Mouse (Mus musculus): ENCODE results near the gene Id3. TPM values are rescaled to one million over a fixed set of nuclear protein-coding genes. Genes with fewer than 3 reads are reported as not detected.

Id3 gene
- polyA plus RNA-seq, 1 experiment from 2014 or later: 543 TPM

- no peak for DNase-seq (ENCODE audit: low spot score, missing footprints)
- Histone ChIP-seq H3K4me3 (ENCODE audit: low read depth, low read length) (no peak overlapping the region), H3K4me2 (no peak overlapping the region), H3K9me3 (ENCODE audit: control insufficient read depth, low read length) (no peaks in the 10 kb centered on the region), H3K9ac (ENCODE audit: low read length) (no peak overlapping the region), H3K27ac (ENCODE audit: low read depth, low read length) (no peak overlapping the region), H3K36me3 (ENCODE audit: control insufficient read depth, insufficient read depth, low read length) (no peaks in the 10 kb centered on the region), H3K4me1 (ENCODE audit: control insufficient read depth, insufficient read depth, low read length) (no peaks in the 10 kb centered on the region), H3K27me3 (ENCODE audit: control insufficient read depth, insufficient read depth, low read length) (no peaks in the 10 kb centered on the region)
- 74% methylated on average over 8 of the region's 8 CpGs for WGBS
- no peak for ATAC-seq (ENCODE audit: low FRiP score)
These were observed 20.0 kb upstream of the Id3 start for GRCm38 (mm10) chr4:136123111-136123791.

DNA sequence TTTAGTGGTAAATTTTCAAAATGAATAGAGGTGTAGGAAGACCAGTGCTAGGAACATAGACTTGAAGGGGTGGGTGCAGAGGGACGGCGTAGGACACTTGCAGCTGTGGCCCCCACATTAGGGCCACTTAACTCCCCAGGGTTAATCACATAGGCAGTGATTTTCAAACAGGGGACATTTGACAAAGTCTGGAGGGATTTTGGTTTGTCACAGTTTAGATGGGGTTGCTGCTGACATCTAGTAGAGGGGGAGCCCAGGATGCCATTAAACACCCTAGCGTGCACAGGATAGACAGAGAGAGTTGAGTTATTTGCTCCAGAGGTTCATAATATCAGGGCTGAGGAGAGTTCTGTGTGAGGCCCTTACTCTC lies 19.5 kb upstream of the Id3 start:
- no peaks in the 10 kb centered on the region for H3K27me3 ChIP-seq (ENCODE audit: control insufficient read depth, insufficient read depth, low read length)
- H3K4me2 ChIP-seq: no peak overlapping the region
- DNase-seq (ENCODE audit: low spot score, missing footprints) (no peak), ATAC-seq (ENCODE audit: low FRiP score) (no peak)
- no peaks in the 10 kb centered on the region for H3K36me3 ChIP-seq (ENCODE audit: control insufficient read depth, insufficient read depth, low read length)
- H3K4me1 ChIP-seq (ENCODE audit: control insufficient read depth, insufficient read depth, low read length): no peaks in the 10 kb centered on the region
- no peak overlapping the region for H3K4me3 ChIP-seq (ENCODE audit: low read depth, low read length)
- 86% methylated on average over 3 of the region's 3 CpGs for WGBS
- no peak overlapping the region for H3K9ac ChIP-seq (ENCODE audit: low read length)
- H3K9me3 ChIP-seq (ENCODE audit: control insufficient read depth, low read length): no peaks in the 10 kb centered on the region
- H3K27ac ChIP-seq (ENCODE audit: low read depth, low read length): no peak overlapping the region

DNA sequence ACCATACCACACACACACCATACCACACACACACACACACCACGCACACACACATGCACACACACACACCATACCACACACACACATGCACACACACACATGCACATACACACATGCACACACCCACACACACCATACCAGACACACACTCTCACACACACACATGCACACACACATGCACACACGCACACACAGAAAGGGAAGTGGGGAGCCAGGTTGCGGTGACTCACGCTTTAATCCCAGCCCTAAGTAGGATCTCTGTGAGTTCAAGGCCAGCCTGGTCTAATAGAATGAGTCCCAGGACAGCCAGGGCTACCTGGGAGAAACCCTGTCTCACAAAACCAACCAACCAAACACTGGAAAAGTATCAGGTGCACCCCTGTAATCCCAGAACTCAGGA lies 18.7 kb upstream of the Id3 start:
- ATAC-seq (ENCODE audit: low FRiP score): no peak
- no peak for DNase-seq (ENCODE audit: low spot score, missing footprints)
- H3K9me3 ChIP-seq (ENCODE audit: control insufficient read depth, low read length): no peaks in the 10 kb centered on the region
- no peaks in the 10 kb centered on the region for H3K4me1 ChIP-seq (ENCODE audit: control insufficient read depth, insufficient read depth, low read length)
- H3K27ac ChIP-seq (ENCODE audit: low read depth, low read length): no peak overlapping the region
- WGBS: 97% methylated on average over 4 of the region's 4 CpGs
- H3K27me3 ChIP-seq (ENCODE audit: control insufficient read depth, insufficient read depth, low read length): no peaks in the 10 kb centered on the region
- no peak overlapping the region for H3K4me3 ChIP-seq (ENCODE audit: low read depth, low read length)
- no peak overlapping the region for H3K4me2 ChIP-seq
- no peaks in the 10 kb centered on the region for H3K36me3 ChIP-seq (ENCODE audit: control insufficient read depth, insufficient read depth, low read length)
- no peak overlapping the region for H3K9ac ChIP-seq (ENCODE audit: low read length)

DNA sequence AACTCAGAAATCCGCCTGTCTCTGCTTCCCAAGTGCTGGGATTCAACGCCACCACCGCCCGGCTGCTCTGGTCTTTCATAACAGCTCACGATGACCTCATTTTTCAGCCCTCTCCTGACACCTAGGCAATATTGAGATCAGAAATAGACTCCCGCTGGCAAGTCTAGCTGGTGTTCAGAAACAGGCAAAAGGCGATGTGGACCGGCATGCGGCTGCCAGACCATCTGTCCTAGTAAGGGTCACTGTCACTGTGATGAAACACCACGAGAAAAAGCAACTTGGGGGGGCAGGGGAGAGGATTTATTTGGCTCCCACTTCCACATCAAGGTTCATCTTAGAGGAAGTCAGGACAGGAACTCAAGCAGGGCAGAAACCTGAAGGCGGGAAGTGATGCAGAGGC lies 17.8 kb upstream of the Id3 start:
- ATAC-seq (ENCODE audit: low FRiP score): no peak
- Histone ChIP-seq H3K27me3 (ENCODE audit: control insufficient read depth, insufficient read depth, low read length) (no peaks in the 10 kb centered on the region), H3K9me3 (ENCODE audit: control insufficient read depth, low read length) (peaks cover 3% of the 10 kb centered on the region; the same call in 1 of the 2 replicates), H3K4me1 (ENCODE audit: control insufficient read depth, insufficient read depth, low read length) (no peaks in the 10 kb centered on the region), H3K4me3 (ENCODE audit: low read depth, low read length) (no peak overlapping the region), H3K27ac (ENCODE audit: low read depth, low read length) (no peak overlapping the region), H3K4me2 (no peak overlapping the region), H3K36me3 (ENCODE audit: control insufficient read depth, insufficient read depth, low read length) (no peaks in the 10 kb centered on the region), H3K9ac (ENCODE audit: low read length) (no peak overlapping the region)
- WGBS: 92% methylated on average over 11 of the region's 11 CpGs
- no peak for DNase-seq (ENCODE audit: low spot score, missing footprints)

GRCm38 (mm10) chr4:136126019-136126418 lies 17.3 kb upstream of the Id3 start:
- ATAC-seq (ENCODE audit: low FRiP score) (no peak), DNase-seq (ENCODE audit: low spot score, missing footprints) (no peak)
- Histone ChIP-seq H3K4me1 (ENCODE audit: control insufficient read depth, insufficient read depth, low read length) (no peaks in the 10 kb centered on the region), H3K27ac (ENCODE audit: low read depth, low read length) (no peak overlapping the region), H3K4me3 (ENCODE audit: low read depth, low read length) (no peak overlapping the region), H3K36me3 (ENCODE audit: control insufficient read depth, insufficient read depth, low read length) (no peaks in the 10 kb centered on the region), H3K4me2 (no peak overlapping the region), H3K9me3 (ENCODE audit: control insufficient read depth, low read length) (peaks cover 3% of the 10 kb centered on the region; the same call in 1 of the 2 replicates), H3K9ac (ENCODE audit: low read length) (no peak overlapping the region), H3K27me3 (ENCODE audit: control insufficient read depth, insufficient read depth, low read length) (no peaks in the 10 kb centered on the region)
- 74% methylated on average over 5 of the region's 5 CpGs for WGBS

- H3K27ac ChIP-seq (ENCODE audit: low read depth, low read length): no peak overlapping the region
- H3K4me2 ChIP-seq: no peak overlapping the region
- no peaks in the 10 kb centered on the region for H3K36me3 ChIP-seq (ENCODE audit: control insufficient read depth, insufficient read depth, low read length)
- DNase-seq (ENCODE audit: low spot score, missing footprints): no peak
- peaks cover 3% of the 10 kb centered on the region; the same call in 1 of the 2 replicates for H3K9me3 ChIP-seq (ENCODE audit: control insufficient read depth, low read length)
- H3K9ac ChIP-seq (ENCODE audit: low read length): no peak overlapping the region
- no peak for ATAC-seq (ENCODE audit: low FRiP score)
- H3K4me1 ChIP-seq (ENCODE audit: control insufficient read depth, insufficient read depth, low read length): peaks cover 2% of the 10 kb centered on the region; the same call in 1 of the 2 replicates
- WGBS: 81% methylated on average over 13 of the region's 13 CpGs
- H3K27me3 ChIP-seq (ENCODE audit: control insufficient read depth, insufficient read depth, low read length): no peaks in the 10 kb centered on the region
- H3K4me3 ChIP-seq (ENCODE audit: low read depth, low read length): no peak overlapping the region
These were observed 15.6 kb upstream of the Id3 start for GRCm38 (mm10) chr4:136127670-136128069.

DNA sequence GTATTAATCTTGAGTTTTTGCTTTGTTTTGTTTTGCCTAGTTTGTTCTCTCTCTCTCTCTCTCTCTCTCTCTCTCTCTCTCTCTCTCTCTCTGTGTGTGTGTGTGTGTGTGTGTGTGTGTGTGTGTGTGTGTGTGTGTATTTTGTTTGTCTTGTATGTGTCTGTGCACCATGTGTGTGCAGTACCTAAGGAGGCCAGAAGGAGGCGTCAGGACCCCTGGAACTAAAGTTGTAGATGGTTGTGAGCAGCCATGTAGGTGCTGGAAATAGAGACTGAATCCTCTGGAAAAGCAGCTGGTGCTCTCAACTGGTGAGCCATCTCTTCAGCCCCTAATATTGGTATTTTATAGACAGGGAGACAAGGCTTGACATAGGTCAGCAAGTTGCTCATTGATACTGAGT lies 13.5 kb upstream of the Id3 start:
- ATAC-seq (ENCODE audit: low FRiP score) (no peak), DNase-seq (ENCODE audit: low spot score, missing footprints) (no peak)
- H3K9ac ChIP-seq (ENCODE audit: low read length): no peak overlapping the region
- H3K27ac ChIP-seq (ENCODE audit: low read depth, low read length): no peak overlapping the region
- no peak overlapping the region for H3K4me3 ChIP-seq (ENCODE audit: low read depth, low read length)
- H3K4me2 ChIP-seq: no peak overlapping the region
- H3K36me3 ChIP-seq (ENCODE audit: control insufficient read depth, insufficient read depth, low read length): no peaks in the 10 kb centered on the region
- peaks cover 19% of the 10 kb centered on the region for H3K4me1 ChIP-seq (ENCODE audit: control insufficient read depth, insufficient read depth, low read length)
- WGBS: 92% methylated on average over 1 of the region's 1 CpGs
- H3K27me3 ChIP-seq (ENCODE audit: control insufficient read depth, insufficient read depth, low read length): no peaks in the 10 kb centered on the region
- peaks cover 3% of the 10 kb centered on the region; the same call in 1 of the 2 replicates for H3K9me3 ChIP-seq (ENCODE audit: control insufficient read depth, low read length)

- Histone ChIP-seq H3K4me2 (peak overlapping the region; percentile 57), H3K4me1 (ENCODE audit: control insufficient read depth, insufficient read depth, low read length) (peaks cover 37% of the 10 kb centered on the region), H3K9ac (ENCODE audit: low read length) (peak overlapping the region; percentile 83), H3K36me3 (ENCODE audit: control insufficient read depth, insufficient read depth, low read length) (no peaks in the 10 kb centered on the region), H3K9me3 (ENCODE audit: control insufficient read depth, low read length) (peaks cover 3% of the 10 kb centered on the region; the same call in 1 of the 2 replicates), H3K4me3 (ENCODE audit: low read depth, low read length) (peak overlapping the region; percentile 34), H3K27me3 (ENCODE audit: control insufficient read depth, insufficient read depth, low read length) (no peaks in the 10 kb centered on the region), H3K27ac (ENCODE audit: low read depth, low read length) (peak overlapping the region; percentile 99)
- 6% methylated on average over 9 of the region's 9 CpGs for WGBS
- DNase-seq (ENCODE audit: low spot score, missing footprints): peak; percentile 91
- ATAC-seq (ENCODE audit: low FRiP score): no peak
These were observed 9.5 kb upstream of the Id3 start for GRCm38 (mm10) chr4:136133801-136134200.

- Histone ChIP-seq H3K4me3 (ENCODE audit: low read depth, low read length) (peak overlapping the region; percentile 34), H3K9ac (ENCODE audit: low read length) (peak overlapping the region; percentile 83), H3K4me1 (ENCODE audit: control insufficient read depth, insufficient read depth, low read length) (peaks cover 42% of the 10 kb centered on the region), H3K36me3 (ENCODE audit: control insufficient read depth, insufficient read depth, low read length) (no peaks in the 10 kb centered on the region), H3K27me3 (ENCODE audit: control insufficient read depth, insufficient read depth, low read length) (no peaks in the 10 kb centered on the region), H3K9me3 (ENCODE audit: control insufficient read depth, low read length) (peaks cover 3% of the 10 kb centered on the region; the same call in 1 of the 2 replicates), H3K27ac (ENCODE audit: low read depth, low read length) (peak overlapping the region; percentile 99), H3K4me2 (peak overlapping the region; percentile 57)
- under 1% methylated on average over 15 of the region's 15 CpGs for WGBS
- DNase-seq (ENCODE audit: low spot score, missing footprints) (peak; percentile 96), ATAC-seq (ENCODE audit: low FRiP score) (peak; percentile 28)
These were observed 8.8 kb upstream of the Id3 start for GRCm38 (mm10) chr4:136134418-136134977.
